Mouse (Mus musculus): ENCODE data around the gene Crtc3. TPM values are rescaled to one million over a fixed set of nuclear protein-coding genes. Genes with fewer than 3 reads are reported as not detected.
A peak's percentile ranks its signal among the peaks of the same experiment; 100 is the strongest.

Gene Crtc3
- polyA plus RNA-seq, 1 experiment from 2014 or later = 16.8 TPM

GRCm38 (mm10) chr7:80652289-80652688 lies 36.4 kb downstream of the Crtc3 start:
- H3K36me3 ChIP-seq (replicated peaks; ENCODE audit: control insufficient read depth, insufficient read depth) = no peaks in the 10 kb centered on the region
- peak; percentile 60; the same call in 1 of the 2 replicates for ATAC-seq (ENCODE audit: low FRiP score)
- 40% methylated on average over 5 of the region's 5 CpGs for WGBS
- no peaks in the 10 kb centered on the region for H3K9me3 ChIP-seq (ENCODE audit: control insufficient read depth, low read length)
- H3K9ac ChIP-seq = no peak overlapping the region
- H3K27me3 ChIP-seq (ENCODE audit: control insufficient read depth, insufficient read depth, low read length) = no peaks in the 10 kb centered on the region
- H3K4me1 ChIP-seq (replicated peaks; ENCODE audit: control insufficient read depth, insufficient read depth, low read length) = peaks cover 47% of the 10 kb centered on the region
- peak overlapping the region; percentile 77 for H3K27ac ChIP-seq
- H3K4me3 ChIP-seq (replicated peaks; ENCODE audit: low read length) = no peak overlapping the region
- no peak overlapping the region for H3K4me2 ChIP-seq (replicated peaks)
- no peak for DNase-seq (ENCODE audit: low spot score)

GRCm38 (mm10) chr7:80647437-80647871 lies 41.2 kb downstream of the Crtc3 start:
- no peak for ATAC-seq (ENCODE audit: low FRiP score)
- Histone ChIP-seq H3K36me3 (replicated peaks; ENCODE audit: control insufficient read depth, insufficient read depth) (no peaks in the 10 kb centered on the region), H3K27ac (0 out of 2 replicates have a peak overlapping the region, but pooled peaks have one; percentile 12), H3K4me1 (replicated peaks; ENCODE audit: control insufficient read depth, insufficient read depth, low read length) (peaks cover 22% of the 10 kb centered on the region), H3K9me3 (ENCODE audit: control insufficient read depth, low read length) (no peaks in the 10 kb centered on the region), H3K4me2 (replicated peaks) (no peak overlapping the region), H3K27me3 (ENCODE audit: control insufficient read depth, insufficient read depth, low read length) (no peaks in the 10 kb centered on the region), H3K9ac (no peak overlapping the region), H3K4me3 (replicated peaks; ENCODE audit: low read length) (no peak overlapping the region)
- WGBS = 73% methylated on average over 7 of the region's 7 CpGs
- DNase-seq (ENCODE audit: low spot score) = no peak

GRCm38 (mm10) chr7:80646093-80647025 lies 42.3 kb downstream of the Crtc3 start:
- Histone ChIP-seq H3K4me2 (replicated peaks) (no peak overlapping the region), H3K4me1 (replicated peaks; ENCODE audit: control insufficient read depth, insufficient read depth, low read length) (peaks cover 31% of the 10 kb centered on the region), H3K36me3 (replicated peaks; ENCODE audit: control insufficient read depth, insufficient read depth) (no peaks in the 10 kb centered on the region), H3K4me3 (replicated peaks; ENCODE audit: low read length) (no peak overlapping the region), H3K27ac (no peak overlapping the region), H3K9me3 (ENCODE audit: control insufficient read depth, low read length) (no peaks in the 10 kb centered on the region), H3K9ac (no peak overlapping the region), H3K27me3 (ENCODE audit: control insufficient read depth, insufficient read depth, low read length) (no peaks in the 10 kb centered on the region)
- ATAC-seq (ENCODE audit: low FRiP score) = no peak
- no peak for DNase-seq (ENCODE audit: low spot score)
- WGBS = 79% methylated on average over 10 of the region's 10 CpGs

- no peak overlapping the region for H3K4me3 ChIP-seq (replicated peaks; ENCODE audit: low read length)
- ATAC-seq (ENCODE audit: low FRiP score) (no peak), DNase-seq (ENCODE audit: low spot score) (no peak)
- no peaks in the 10 kb centered on the region for H3K27me3 ChIP-seq (ENCODE audit: control insufficient read depth, insufficient read depth, low read length)
- H3K36me3 ChIP-seq (replicated peaks; ENCODE audit: control insufficient read depth, insufficient read depth) = no peaks in the 10 kb centered on the region
- H3K9ac ChIP-seq = no peak overlapping the region
- peaks cover 34% of the 10 kb centered on the region for H3K4me1 ChIP-seq (replicated peaks; ENCODE audit: control insufficient read depth, insufficient read depth, low read length)
- 66% methylated on average over 8 of the region's 8 CpGs for WGBS
- H3K9me3 ChIP-seq (ENCODE audit: control insufficient read depth, low read length) = no peaks in the 10 kb centered on the region
- H3K27ac ChIP-seq = no peak overlapping the region
- H3K4me2 ChIP-seq (replicated peaks) = no peak overlapping the region
These were observed 45.6 kb downstream of the Crtc3 start for GRCm38 (mm10) chr7:80642976-80643666.

- H3K4me2 ChIP-seq (replicated peaks) = no peak overlapping the region
- no peak for DNase-seq (ENCODE audit: low spot score)
- no peaks in the 10 kb centered on the region for H3K36me3 ChIP-seq (replicated peaks; ENCODE audit: control insufficient read depth, insufficient read depth)
- no peak for ATAC-seq (ENCODE audit: low FRiP score)
- no peaks in the 10 kb centered on the region for H3K9me3 ChIP-seq (ENCODE audit: control insufficient read depth, low read length)
- no peak overlapping the region for H3K4me3 ChIP-seq (replicated peaks; ENCODE audit: low read length)
- H3K9ac ChIP-seq = no peak overlapping the region
- no peaks in the 10 kb centered on the region for H3K27me3 ChIP-seq (ENCODE audit: control insufficient read depth, insufficient read depth, low read length)
- 77% methylated on average over 5 of the region's 5 CpGs for WGBS
- peaks cover 30% of the 10 kb centered on the region for H3K4me1 ChIP-seq (replicated peaks; ENCODE audit: control insufficient read depth, insufficient read depth, low read length)
- no peak overlapping the region for H3K27ac ChIP-seq
These were observed 46.1 kb downstream of the Crtc3 start for GRCm38 (mm10) chr7:80642552-80642951.

GRCm38 (mm10) chr7:80641899-80642298 lies 46.8 kb downstream of the Crtc3 start:
- 79% methylated on average over 7 of the region's 7 CpGs for WGBS
- Histone ChIP-seq H3K27ac (no peak overlapping the region), H3K27me3 (ENCODE audit: control insufficient read depth, insufficient read depth, low read length) (no peaks in the 10 kb centered on the region), H3K4me2 (replicated peaks) (no peak overlapping the region), H3K9me3 (ENCODE audit: control insufficient read depth, low read length) (no peaks in the 10 kb centered on the region), H3K4me1 (replicated peaks; ENCODE audit: control insufficient read depth, insufficient read depth, low read length) (peaks cover 33% of the 10 kb centered on the region), H3K4me3 (replicated peaks; ENCODE audit: low read length) (no peak overlapping the region), H3K36me3 (replicated peaks; ENCODE audit: control insufficient read depth, insufficient read depth) (no peaks in the 10 kb centered on the region), H3K9ac (no peak overlapping the region)
- ATAC-seq (ENCODE audit: low FRiP score) (no peak), DNase-seq (ENCODE audit: low spot score) (no peak)

- WGBS = 15% methylated on average over 4 of the region's 4 CpGs
- ATAC-seq (ENCODE audit: low FRiP score) (peak; percentile 55; the same call in 1 of the 2 replicates), DNase-seq (ENCODE audit: low spot score) (no peak)
- Histone ChIP-seq H3K27me3 (ENCODE audit: control insufficient read depth, insufficient read depth, low read length) (no peaks in the 10 kb centered on the region), H3K4me1 (replicated peaks; ENCODE audit: control insufficient read depth, insufficient read depth, low read length) (peaks cover 37% of the 10 kb centered on the region), H3K36me3 (replicated peaks; ENCODE audit: control insufficient read depth, insufficient read depth) (no peaks in the 10 kb centered on the region), H3K9me3 (ENCODE audit: control insufficient read depth, low read length) (no peaks in the 10 kb centered on the region), H3K4me3 (replicated peaks; ENCODE audit: low read length) (no peak overlapping the region), H3K27ac (no peak overlapping the region), H3K4me2 (replicated peaks) (no peak overlapping the region), H3K9ac (no peak overlapping the region)
These were observed 47.2 kb downstream of the Crtc3 start for GRCm38 (mm10) chr7:80641497-80641896.

- H3K4me1 ChIP-seq (replicated peaks; ENCODE audit: control insufficient read depth, insufficient read depth, low read length) = peaks cover 43% of the 10 kb centered on the region
- no peaks in the 10 kb centered on the region for H3K9me3 ChIP-seq (ENCODE audit: control insufficient read depth, low read length)
- no peaks in the 10 kb centered on the region for H3K27me3 ChIP-seq (ENCODE audit: control insufficient read depth, insufficient read depth, low read length)
- no peaks in the 10 kb centered on the region for H3K36me3 ChIP-seq (replicated peaks; ENCODE audit: control insufficient read depth, insufficient read depth)
- DNase-seq (ENCODE audit: low spot score) (no peak), ATAC-seq (ENCODE audit: low FRiP score) (no peak)
- no peak overlapping the region for H3K4me3 ChIP-seq (replicated peaks; ENCODE audit: low read length)
- H3K9ac ChIP-seq = no peak overlapping the region
- WGBS = 68% methylated on average over 3 of the region's 3 CpGs
- H3K27ac ChIP-seq = no peak overlapping the region
- H3K4me2 ChIP-seq (replicated peaks) = no peak overlapping the region
These were observed 48.7 kb downstream of the Crtc3 start for GRCm38 (mm10) chr7:80639981-80640380.

GRCm38 (mm10) chr7:80638460-80638859 lies 50.2 kb downstream of the Crtc3 start:
- no peak overlapping the region for H3K4me3 ChIP-seq (replicated peaks; ENCODE audit: low read length)
- no peak overlapping the region for H3K4me2 ChIP-seq (replicated peaks)
- no peaks in the 10 kb centered on the region for H3K36me3 ChIP-seq (replicated peaks; ENCODE audit: control insufficient read depth, insufficient read depth)
- H3K9me3 ChIP-seq (ENCODE audit: control insufficient read depth, low read length) = no peaks in the 10 kb centered on the region
- no peak overlapping the region for H3K9ac ChIP-seq
- peaks cover 43% of the 10 kb centered on the region for H3K4me1 ChIP-seq (replicated peaks; ENCODE audit: control insufficient read depth, insufficient read depth, low read length)
- H3K27me3 ChIP-seq (ENCODE audit: control insufficient read depth, insufficient read depth, low read length) = no peaks in the 10 kb centered on the region
- DNase-seq (ENCODE audit: low spot score) (no peak), ATAC-seq (ENCODE audit: low FRiP score) (no peak)
- H3K27ac ChIP-seq = no peak overlapping the region
- 81% methylated on average over 10 of the region's 10 CpGs for WGBS

Measured in hindbrain, embryonic 14.5 days (tissue).